Mouse (Mus musculus) heart, embryonic 13.5 days (tissue): ENCODE data around the gene Gm11733. TPM values are rescaled to one million over a fixed set of nuclear protein-coding genes. Genes with fewer than 3 reads are reported as not detected.
"Not testable (repeated sequence)": the region's sequence is repeated elsewhere in the genome, so short reads cannot be mapped to it uniquely, and the experiment has no call there.

ENCODE experiments used
- ATAC-seq: fragments of 200-750 bp; cut with Nextera tagmentation; 2 replicates; pipeline ENCODE4 v1.8.0; 2017; ENCODE audit warnings: moderate TSS enrichment; ENCODE audit not compliant: insufficient number of reproducible peaks, low FRiP score, low TSS enrichment; ENCODE audit errors: extremely low read depth
- H3K27ac ChIP-seq: fragments of 300-500 bp; sonication (generic); replicated peaks from 2 replicates; pipeline ENCODE4 v1.5.1; 2015; ENCODE audit warnings: moderate library complexity, mild to moderate bottlenecking, inconsistent platforms
- H3K27me3 ChIP-seq: fragments of 300-500 bp; sonication (generic); replicated peaks from 2 replicates; pipeline ENCODE4 v1.6.1; 2015; ENCODE audit warnings: mild to moderate bottlenecking, inconsistent platforms
- H3K36me3 ChIP-seq: fragments of 300-500 bp; sonication (generic); 2 replicates; pipeline ENCODE4 v1.6.1; 2015; ENCODE audit warnings: mild to moderate bottlenecking, inconsistent platforms
- H3K4me1 ChIP-seq: fragments of 300-500 bp; sonication (generic); 2 replicates; pipeline ENCODE4 v1.6.1; 2015; ENCODE audit warnings: inconsistent platforms
- H3K4me2 ChIP-seq: fragments of 300-500 bp; sonication (generic); 2 replicates; pipeline ENCODE4 v1.6.1; 2015; ENCODE audit warnings: inconsistent platforms, mild to moderate bottlenecking, moderate library complexity
- H3K4me3 ChIP-seq: fragments of 300-500 bp; sonication (generic); 2 replicates; pipeline ENCODE4 v1.5.1; 2015; ENCODE audit warnings: moderate library complexity, mild to moderate bottlenecking, inconsistent platforms
- H3K9ac ChIP-seq: fragments of 300-500 bp; sonication (generic); 2 replicates; pipeline ENCODE4 v1.6.1; 2015; ENCODE audit warnings: inconsistent platforms, mild to moderate bottlenecking, moderate library complexity
- H3K9me3 ChIP-seq: fragments of 300-500 bp; sonication (generic); 2 replicates; pipeline ENCODE4 v1.6.1; 2016; ENCODE audit warnings: inconsistent platforms
- WGBS: fragments of 180-500 bp; shearing (Covaris S2); methylation state at CpG from one replicate; pipeline ENCODE4 v1.1.7; 2015; ENCODE audit warnings: mixed read lengths; 5-methylcytosine and 5-hydroxymethylcytosine counted together
- polyA plus RNA-seq: library from polyadenylated mRNA; unstranded; fragments of >200 nt; fragmentation: Nextera tagmentation; extraction: Ambion mirVana; gene quantifications from 2 replicates; pipeline ENCODE4 v1.2.1, GENCODE M21; 2015

The Gm11733 gene
- polyA plus RNA-seq, result not detected in 2 replicates

GRCm38 (mm10) chr11:117484198-117484597 lies at the start of gene Gm11733:
Gm11733 (plus strand) TSS chr11:117484368.
- ATAC-seq, result no peak
- Histone ChIP-seq H3K27ac (0 out of 2 replicates have a peak within 1 kb of the TSS, but pooled peaks have one; percentile 42), H3K4me3 (peak within 1 kb of the TSS; percentile 44)

GRCm38 (mm10) chr11:117436401-117437109 lies 47.6 kb upstream of the Gm11733 start:
- H3K4me3 ChIP-seq, result no peak overlapping the region
- H3K4me2 ChIP-seq, result no peak overlapping the region
- ATAC-seq, result no peak
- no peak overlapping the region for H3K27ac ChIP-seq
- no peak overlapping the region for H3K9ac ChIP-seq
- peaks cover 68% of the 10 kb centered on the region for H3K27me3 ChIP-seq
- WGBS, result 29% methylated on average over 22 of the region's 22 CpGs
- peaks cover 13% of the 10 kb centered on the region for H3K4me1 ChIP-seq
- H3K9me3 ChIP-seq, result peaks cover 4% of the 10 kb centered on the region; the same call in 1 of the 2 replicates
- H3K36me3 ChIP-seq, result no peaks in the 10 kb centered on the region

More at GRCm38 (mm10) chr11:117484198-117484597, at the start of gene Gm11733:
- Histone ChIP-seq H3K36me3 (no peaks in the 10 kb centered on the region), H3K9me3 (peaks cover 7% of the 10 kb centered on the region; the same call in 1 of the 2 replicates), H3K9ac (peak within 1 kb of the TSS; percentile 72), H3K4me2 (peak within 1 kb of the TSS; percentile 73), H3K27me3 (peaks cover 6% of the 10 kb centered on the region; the same call in 1 of the 2 replicates), H3K4me1 (peaks cover 28% of the 10 kb centered on the region)
- WGBS, result 38% methylated on average over 12 of the region's 12 CpGs

- Histone ChIP-seq H3K4me1 (peaks cover 14% of the 10 kb centered on the region), H3K9ac (no peak overlapping the region), H3K27ac (no peak overlapping the region), H3K9me3 (peaks cover 4% of the 10 kb centered on the region; the same call in 1 of the 2 replicates), H3K4me2 (no peak overlapping the region), H3K4me3 (no peak overlapping the region), H3K27me3 (peaks cover 69% of the 10 kb centered on the region), H3K36me3 (no peaks in the 10 kb centered on the region)
- no peak for ATAC-seq
- 39% methylated on average over 7 of the region's 7 CpGs for WGBS
Measured at GRCm38 (mm10) chr11:117437110-117437490, 47.1 kb upstream of the Gm11733 start.

- no peaks in the 10 kb centered on the region for H3K9me3 ChIP-seq
- peaks cover 14% of the 10 kb centered on the region for H3K4me1 ChIP-seq
- no peaks in the 10 kb centered on the region for H3K36me3 ChIP-seq
- H3K27me3 ChIP-seq, result peaks cover 72% of the 10 kb centered on the region
- whole genome bisulfite sequencing, result 48% methylated on average over 6 of the region's 6 CpGs
- no peak for ATAC-seq
- H3K27ac ChIP-seq, result no peak overlapping the region
- H3K4me2 ChIP-seq, result no peak overlapping the region
- no peak overlapping the region for H3K9ac ChIP-seq
- H3K4me3 ChIP-seq, result no peak overlapping the region
Measured at GRCm38 (mm10) chr11:117438363-117438762, 45.8 kb upstream of the Gm11733 start.

GRCm38 (mm10) chr11:117440865-117441425 lies 43.2 kb upstream of the Gm11733 start:
- H3K4me1 ChIP-seq, result peaks cover 14% of the 10 kb centered on the region
- H3K9ac ChIP-seq, result peak overlapping the region; percentile 64
- H3K27me3 ChIP-seq, result peaks cover 76% of the 10 kb centered on the region
- H3K9me3 ChIP-seq, result no peaks in the 10 kb centered on the region
- peak overlapping the region; percentile 62 for H3K4me2 ChIP-seq
- no peaks in the 10 kb centered on the region for H3K36me3 ChIP-seq
- WGBS, result 8% methylated on average over 22 of the region's 22 CpGs
- no peak overlapping the region for H3K27ac ChIP-seq
- no peak for ATAC-seq
- H3K4me3 ChIP-seq, result peak overlapping the region; percentile 33

GRCm38 (mm10) chr11:117444090-117444489 lies 40.1 kb upstream of the Gm11733 start:
- no peaks in the 10 kb centered on the region for H3K36me3 ChIP-seq
- no peaks in the 10 kb centered on the region for H3K9me3 ChIP-seq
- H3K4me2 ChIP-seq, result no peak overlapping the region
- H3K9ac ChIP-seq, result no peak overlapping the region
- peaks cover 69% of the 10 kb centered on the region for H3K27me3 ChIP-seq
- 64% methylated on average over 2 of the region's 2 CpGs for WGBS
- no peak overlapping the region for H3K27ac ChIP-seq
- H3K4me1 ChIP-seq, result peaks cover 9% of the 10 kb centered on the region
- no peak overlapping the region for H3K4me3 ChIP-seq
- ATAC-seq, result no peak

GRCm38 (mm10) chr11:117445707-117446106 lies 38.5 kb upstream of the Gm11733 start:
- H3K4me2 ChIP-seq, result no peak overlapping the region
- no peak overlapping the region for H3K4me3 ChIP-seq
- H3K9ac ChIP-seq, result no peak overlapping the region
- H3K27ac ChIP-seq, result no peak overlapping the region
- no peaks in the 10 kb centered on the region for H3K9me3 ChIP-seq
- no peaks in the 10 kb centered on the region for H3K36me3 ChIP-seq
- ATAC-seq, result no peak
- WGBS, result 34% methylated on average over 6 of the region's 6 CpGs
- peaks cover 64% of the 10 kb centered on the region for H3K27me3 ChIP-seq
- peaks cover 9% of the 10 kb centered on the region for H3K4me1 ChIP-seq

GRCm38 (mm10) chr11:117454086-117454485 lies 30.1 kb upstream of the Gm11733 start:
- Histone ChIP-seq H3K9me3 (no peaks in the 10 kb centered on the region), H3K4me1 (no peaks in the 10 kb centered on the region), H3K4me3 (no peak overlapping the region), H3K27ac (no peak overlapping the region), H3K36me3 (no peaks in the 10 kb centered on the region), H3K4me2 (no peak overlapping the region), H3K9ac (no peak overlapping the region), H3K27me3 (peaks cover 90% of the 10 kb centered on the region)
- 41% methylated on average over 10 of the region's 10 CpGs for WGBS
- ATAC-seq, result no peak

- peaks cover 13% of the 10 kb centered on the region for H3K4me1 ChIP-seq
- no peak for ATAC-seq
- no peaks in the 10 kb centered on the region for H3K36me3 ChIP-seq
- no peak overlapping the region for H3K27ac ChIP-seq
- H3K4me2 ChIP-seq, result 0 out of 2 replicates have a peak overlapping the region, but pooled peaks have one; percentile 0
- H3K4me3 ChIP-seq, result no peak overlapping the region
- WGBS, result 4% methylated on average over 8 of the region's 8 CpGs
- no peak overlapping the region for H3K9ac ChIP-seq
- peaks cover 92% of the 10 kb centered on the region for H3K27me3 ChIP-seq
- no peaks in the 10 kb centered on the region for H3K9me3 ChIP-seq
Measured at GRCm38 (mm10) chr11:117459148-117459547, 25.0 kb upstream of the Gm11733 start.

GRCm38 (mm10) chr11:117462202-117462864 lies 21.8 kb upstream of the Gm11733 start:
- WGBS, result 12% methylated on average over 16 of the region's 16 CpGs
- ATAC-seq, result no peak
- Histone ChIP-seq H3K9ac (no peak overlapping the region; the same call in 1 of the 2 replicates), H3K9me3 (no peaks in the 10 kb centered on the region), H3K27ac (no peak overlapping the region), H3K4me1 (peaks cover 13% of the 10 kb centered on the region), H3K4me2 (peak overlapping the region; percentile 50), H3K36me3 (no peaks in the 10 kb centered on the region), H3K4me3 (peak overlapping the region; percentile 10; the same call in 1 of the 2 replicates), H3K27me3 (peaks cover 86% of the 10 kb centered on the region)

- H3K9ac ChIP-seq, H3K4me3 ChIP-seq, H3K4me2 ChIP-seq, H3K36me3 ChIP-seq, H3K27ac ChIP-seq, H3K9me3 ChIP-seq, ATAC-seq: not testable (repeated sequence)
- WGBS, result 64% methylated on average over 4 of the region's 4 CpGs
- peaks cover 75% of the 10 kb centered on the region for H3K27me3 ChIP-seq
- peaks cover 13% of the 10 kb centered on the region for H3K4me1 ChIP-seq
Measured at GRCm38 (mm10) chr11:117463416-117463815, 20.8 kb upstream of the Gm11733 start.
